Mouse (Mus musculus): ENCODE results near the gene A930033H14Rik. TPM values are rescaled to one million over a fixed set of nuclear protein-coding genes. Genes with fewer than 3 reads are reported as not detected.

A930033H14Rik gene
- 1.5 and 1.8 TPM in 2 replicates for polyA plus RNA-seq (2015; fragmentation: Nextera tagmentation; extraction: Ambion mirVana)

- Histone ChIP-seq H3K9me3 (replicated peaks) (no peaks in the 10 kb centered on the region), H3K27ac (peak within 1 kb of the TSS; percentile 100), H3K36me3 (peaks cover 22% of the 10 kb centered on the region), H3K27me3 (no peaks in the 10 kb centered on the region), H3K9ac (peak within 1 kb of the TSS; percentile 93), H3K4me2 (peak within 1 kb of the TSS; percentile 94), H3K4me3 (peak within 1 kb of the TSS; percentile 75), H3K4me1 (replicated peaks) (peaks cover 16% of the 10 kb centered on the region)
- under 1% methylated on average over 83 of the region's 84 CpGs for WGBS
- peak; percentile 93 for ATAC-seq (replicated peaks; ENCODE audit: insufficient number of reproducible peaks, insufficient read depth, low FRiP score, low read depth)
These were observed at the start of gene A930033H14Rik for GRCm38 (mm10) chr10:69212542-69213440. Gene A930033H14Rik (minus strand): TSS chr10:69213098.

GRCm38 (mm10) chr10:69259929-69260328 is 47.0 kb upstream of the A930033H14Rik start:
- no peak for ATAC-seq (replicated peaks; ENCODE audit: insufficient number of reproducible peaks, insufficient read depth, low FRiP score, low read depth)
- Histone ChIP-seq H3K27me3 (no peaks in the 10 kb centered on the region), H3K4me3 (no peak overlapping the region), H3K36me3 (peaks cover 4% of the 10 kb centered on the region; the same call in 1 of the 2 replicates), H3K4me1 (replicated peaks) (peaks cover 45% of the 10 kb centered on the region), H3K9ac (no peak overlapping the region), H3K4me2 (no peak overlapping the region), H3K27ac (no peak overlapping the region), H3K9me3 (replicated peaks) (no peaks in the 10 kb centered on the region)
- WGBS, result 74% methylated on average over 8 of the region's 8 CpGs

DNA sequence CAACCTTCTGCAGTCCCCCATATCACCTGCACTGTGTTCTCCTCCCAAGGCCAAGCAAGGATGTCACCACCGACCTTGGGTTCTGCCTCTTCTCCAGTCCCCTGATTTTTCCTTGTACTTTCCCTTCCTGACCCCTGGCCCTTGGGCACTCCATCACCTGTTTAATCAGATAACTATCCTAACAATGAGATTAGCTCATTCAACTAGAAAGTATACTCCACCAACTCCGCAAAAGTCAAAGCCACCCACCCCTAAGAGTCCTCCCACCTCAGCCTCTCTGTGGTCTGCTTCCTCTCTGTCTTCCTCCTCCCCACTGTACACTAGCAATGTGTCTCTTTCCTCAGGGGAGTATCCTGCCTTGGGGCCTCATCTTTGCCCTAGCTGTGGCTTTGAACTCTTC is 46.3 kb upstream of the A930033H14Rik start:
- H3K4me2 ChIP-seq, result no peak overlapping the region
- H3K27me3 ChIP-seq, result no peaks in the 10 kb centered on the region
- no peak for ATAC-seq (replicated peaks; ENCODE audit: insufficient number of reproducible peaks, insufficient read depth, low FRiP score, low read depth)
- H3K36me3 ChIP-seq, result peaks cover 4% of the 10 kb centered on the region; the same call in 1 of the 2 replicates
- no peak overlapping the region for H3K4me3 ChIP-seq
- H3K9me3 ChIP-seq (replicated peaks), result no peaks in the 10 kb centered on the region
- 46% methylated on average over 2 of the region's 2 CpGs for WGBS
- H3K4me1 ChIP-seq (replicated peaks), result peaks cover 47% of the 10 kb centered on the region
- peak overlapping the region; percentile 58 for H3K27ac ChIP-seq
- no peak overlapping the region for H3K9ac ChIP-seq

DNA sequence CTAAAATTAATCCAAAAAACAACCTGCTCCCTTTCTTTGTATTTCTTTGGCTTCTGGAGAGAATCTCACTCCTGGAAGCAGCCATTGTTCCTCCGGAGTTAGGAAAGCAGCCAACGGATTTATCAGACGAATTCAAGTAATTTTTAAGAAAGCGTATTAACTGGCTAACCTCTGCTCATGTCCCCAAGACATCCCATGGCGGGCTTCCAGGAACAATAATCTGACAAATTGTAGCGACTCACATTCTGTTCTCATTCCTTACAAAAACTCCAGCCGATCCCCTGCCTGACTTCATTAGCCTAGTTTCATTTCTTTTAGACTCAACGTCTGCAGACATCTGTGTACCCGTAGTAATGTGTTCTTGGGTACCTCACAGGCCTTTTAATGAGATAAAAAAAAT is 45.7 kb upstream of the A930033H14Rik start:
- Histone ChIP-seq H3K4me2 (no peak overlapping the region), H3K27ac (peak overlapping the region; percentile 58), H3K36me3 (peaks cover 4% of the 10 kb centered on the region; the same call in 1 of the 2 replicates), H3K9me3 (replicated peaks) (no peaks in the 10 kb centered on the region), H3K9ac (no peak overlapping the region), H3K4me3 (no peak overlapping the region), H3K27me3 (no peaks in the 10 kb centered on the region), H3K4me1 (replicated peaks) (peaks cover 49% of the 10 kb centered on the region)
- WGBS, result 63% methylated on average over 9 of the region's 9 CpGs
- no peak for ATAC-seq (replicated peaks; ENCODE audit: insufficient number of reproducible peaks, insufficient read depth, low FRiP score, low read depth)

GRCm38 (mm10) chr10:69257592-69258133 is 44.8 kb upstream of the A930033H14Rik start:
- ATAC-seq (replicated peaks; ENCODE audit: insufficient number of reproducible peaks, insufficient read depth, low FRiP score, low read depth), result no peak
- Histone ChIP-seq H3K9me3 (replicated peaks) (no peaks in the 10 kb centered on the region), H3K36me3 (peaks cover 4% of the 10 kb centered on the region; the same call in 1 of the 2 replicates), H3K4me3 (no peak overlapping the region), H3K27ac (peak overlapping the region; percentile 58), H3K27me3 (no peaks in the 10 kb centered on the region), H3K9ac (no peak overlapping the region), H3K4me2 (no peak overlapping the region), H3K4me1 (replicated peaks) (peaks cover 51% of the 10 kb centered on the region)
- 70% methylated on average over 6 of the region's 6 CpGs for WGBS

GRCm38 (mm10) chr10:69255594-69255993 is 42.7 kb upstream of the A930033H14Rik start:
- WGBS, result 45% methylated on average over 5 of the region's 5 CpGs
- H3K36me3 ChIP-seq, result peaks cover 11% of the 10 kb centered on the region; the same call in 1 of the 2 replicates
- H3K9ac ChIP-seq, result no peak overlapping the region
- no peak for ATAC-seq (replicated peaks; ENCODE audit: insufficient number of reproducible peaks, insufficient read depth, low FRiP score, low read depth)
- no peaks in the 10 kb centered on the region for H3K9me3 ChIP-seq (replicated peaks)
- H3K27ac ChIP-seq, result 0 out of 2 replicates have a peak overlapping the region, but pooled peaks have one; percentile 11
- H3K27me3 ChIP-seq, result no peaks in the 10 kb centered on the region
- H3K4me2 ChIP-seq, result no peak overlapping the region
- H3K4me1 ChIP-seq (replicated peaks), result peaks cover 44% of the 10 kb centered on the region
- H3K4me3 ChIP-seq, result no peak overlapping the region

DNA sequence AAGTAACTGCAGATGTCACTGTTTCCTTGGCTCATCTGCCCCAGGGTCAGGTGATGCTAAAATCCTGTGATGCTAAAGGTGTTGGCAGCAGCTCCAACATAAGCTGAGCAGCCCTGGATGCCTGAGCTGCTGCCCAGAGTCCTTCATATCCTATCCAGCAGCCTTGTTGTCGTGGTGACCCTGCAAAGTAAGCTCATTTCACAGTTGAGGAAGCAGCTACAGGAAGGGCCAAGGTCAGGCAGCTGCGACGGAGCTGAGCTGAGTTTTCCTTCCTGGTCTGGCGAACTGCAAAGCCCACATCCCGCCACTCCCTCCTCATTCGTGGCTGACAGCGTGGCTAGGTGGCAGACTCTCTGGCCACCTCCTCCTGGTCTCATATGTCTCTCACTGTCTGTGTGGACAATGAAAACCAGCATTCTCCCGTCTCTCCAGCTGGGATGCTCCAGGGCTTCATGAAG is 41.5 kb upstream of the A930033H14Rik start:
- Histone ChIP-seq H3K27me3 (no peaks in the 10 kb centered on the region), H3K9me3 (replicated peaks) (no peaks in the 10 kb centered on the region), H3K4me1 (replicated peaks) (peaks cover 42% of the 10 kb centered on the region), H3K27ac (peak overlapping the region; percentile 83), H3K4me2 (0 out of 2 replicates have a peak overlapping the region, but pooled peaks have one; percentile 16), H3K4me3 (no peak overlapping the region), H3K36me3 (peaks cover 17% of the 10 kb centered on the region; the same call in 1 of the 2 replicates), H3K9ac (no peak overlapping the region)
- WGBS, result 16% methylated on average over 8 of the region's 8 CpGs
- peak; percentile 62; the same call in 1 of the 2 replicates for ATAC-seq (replicated peaks; ENCODE audit: insufficient number of reproducible peaks, insufficient read depth, low FRiP score, low read depth)

- no peak overlapping the region for H3K4me2 ChIP-seq
- WGBS, result 46% methylated on average over 5 of the region's 5 CpGs
- ATAC-seq (replicated peaks; ENCODE audit: insufficient number of reproducible peaks, insufficient read depth, low FRiP score, low read depth), result no peak
- peaks cover 35% of the 10 kb centered on the region for H3K4me1 ChIP-seq (replicated peaks)
- no peak overlapping the region for H3K4me3 ChIP-seq
- H3K27me3 ChIP-seq, result no peaks in the 10 kb centered on the region
- no peaks in the 10 kb centered on the region for H3K9me3 ChIP-seq (replicated peaks)
- peak overlapping the region; percentile 83 for H3K27ac ChIP-seq
- H3K9ac ChIP-seq, result no peak overlapping the region
- peaks cover 19% of the 10 kb centered on the region; the same call in 1 of the 2 replicates for H3K36me3 ChIP-seq
These were observed 40.8 kb upstream of the A930033H14Rik start for GRCm38 (mm10) chr10:69253686-69254080.

DNA sequence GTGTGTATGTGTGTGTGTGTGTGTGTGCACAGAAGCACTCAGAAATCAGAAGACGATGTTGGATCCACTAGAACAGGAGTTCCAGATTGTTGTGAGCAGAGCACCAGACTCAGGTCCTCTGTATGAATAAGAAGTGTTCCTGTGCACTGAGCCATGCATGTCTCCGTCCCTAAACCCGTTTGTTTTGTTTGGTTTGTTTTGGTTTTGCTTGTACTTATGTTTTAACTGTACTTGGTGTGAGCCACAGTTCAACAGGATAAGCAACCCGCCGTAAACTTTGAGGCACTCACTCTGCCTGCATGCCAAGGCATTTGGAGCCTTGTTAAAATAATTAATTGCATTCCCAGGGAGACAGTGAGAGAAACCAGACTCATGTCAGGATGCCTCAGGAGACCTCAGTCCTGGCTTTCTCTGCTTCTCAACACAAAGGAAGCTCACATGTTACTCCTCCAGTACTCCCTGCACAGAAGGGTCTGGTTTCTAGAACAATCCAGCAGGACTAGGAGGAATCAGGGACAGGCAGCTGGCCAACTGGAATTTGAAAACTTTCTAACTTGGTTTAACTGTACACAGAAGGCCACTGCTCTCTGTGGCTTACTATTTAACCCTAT is 40.3 kb upstream of the A930033H14Rik start:
- H3K27ac ChIP-seq, result peak overlapping the region; percentile 83
- H3K4me3 ChIP-seq, result no peak overlapping the region
- H3K27me3 ChIP-seq, result no peaks in the 10 kb centered on the region
- H3K4me1 ChIP-seq (replicated peaks), result peaks cover 36% of the 10 kb centered on the region
- peaks cover 19% of the 10 kb centered on the region; the same call in 1 of the 2 replicates for H3K36me3 ChIP-seq
- peak; percentile 77; the same call in 1 of the 2 replicates for ATAC-seq (replicated peaks; ENCODE audit: insufficient number of reproducible peaks, insufficient read depth, low FRiP score, low read depth)
- H3K9me3 ChIP-seq (replicated peaks), result no peaks in the 10 kb centered on the region
- no peak overlapping the region for H3K9ac ChIP-seq
- H3K4me2 ChIP-seq, result no peak overlapping the region
- WGBS, result 22% methylated on average over 5 of the region's 5 CpGs

- WGBS, result 79% methylated on average over 17 of the region's 17 CpGs
- ATAC-seq (replicated peaks; ENCODE audit: insufficient number of reproducible peaks, insufficient read depth, low FRiP score, low read depth), result no peak
- Histone ChIP-seq H3K9me3 (replicated peaks) (no peaks in the 10 kb centered on the region), H3K27me3 (no peaks in the 10 kb centered on the region), H3K4me2 (no peak overlapping the region), H3K36me3 (peaks cover 19% of the 10 kb centered on the region; the same call in 1 of the 2 replicates), H3K4me1 (replicated peaks) (peaks cover 38% of the 10 kb centered on the region), H3K27ac (peak overlapping the region; percentile 83), H3K9ac (no peak overlapping the region), H3K4me3 (no peak overlapping the region)
These were observed 39.5 kb upstream of the A930033H14Rik start for GRCm38 (mm10) chr10:69252112-69253074.

All from heart, embryonic 15.5 days (tissue).